Mouse (Mus musculus) kidney, embryonic 16.5 days (tissue): ENCODE results near the gene Mrpl30. TPM values are rescaled to one million over a fixed set of nuclear protein-coding genes. Genes with fewer than 3 reads are reported as not detected.

Source experiments
- ATAC-seq: fragments of 200-750 bp; cut with Nextera tagmentation; 2 replicates; pipeline ENCODE4 v1.8.0; 2017; ENCODE audit warnings: moderate TSS enrichment; ENCODE audit not compliant: low FRiP score, low TSS enrichment
- H3K27ac ChIP-seq: fragments of 300-500 bp; sonication (generic); 2 replicates; pipeline ENCODE4 v1.5.1; 2014; ENCODE audit warnings: low read length
- H3K27me3 ChIP-seq: fragments of 300-500 bp; sonication (generic); 2 replicates; pipeline ENCODE4 v1.6.1; 2014; ENCODE audit warnings: low read length, control low read depth, mixed read lengths; ENCODE audit not compliant: insufficient read depth
- H3K36me3 ChIP-seq: fragments of 300-500 bp; sonication (generic); 2 replicates; pipeline ENCODE4 v1.6.1; 2014; ENCODE audit warnings: low read length, control low read depth, mixed read lengths; ENCODE audit not compliant: insufficient read depth
- H3K4me1 ChIP-seq: fragments of 300-500 bp; sonication (generic); 2 replicates; pipeline ENCODE4 v1.6.1; 2014; ENCODE audit warnings: low read length, control low read depth, mixed read lengths; ENCODE audit not compliant: insufficient read depth
- H3K4me2 ChIP-seq: fragments of 300-500 bp; sonication (generic); replicated peaks from 2 replicates; pipeline ENCODE4 v1.6.1; 2014; ENCODE audit warnings: low read depth, low read length
- H3K4me3 ChIP-seq: fragments of 300-500 bp; sonication (generic); 2 replicates; pipeline ENCODE4 v1.5.1; 2014; ENCODE audit warnings: mild to moderate bottlenecking, low read length
- H3K9ac ChIP-seq: fragments of 300-500 bp; sonication (generic); replicated peaks from 2 replicates; pipeline ENCODE4 v1.6.1; 2014; ENCODE audit warnings: low read length
- H3K9me3 ChIP-seq: fragments of 300-500 bp; sonication (generic); 2 replicates; pipeline ENCODE4 v1.6.1; 2016; ENCODE audit warnings: low read length, control low read depth
- WGBS: fragments of 180-500 bp; shearing (Covaris S2); extraction: QIAGEN DNeasy Blood & Tissue Kit; methylation state at CpG from one replicate; pipeline ENCODE4 v1.1.7; 2014; 5-methylcytosine and 5-hydroxymethylcytosine counted together
- polyA plus RNA-seq: library from polyadenylated mRNA; unstranded; fragments of >200 nt; fragmentation: Nextera tagmentation; extraction: Ambion mirVana; gene quantifications from 2 replicates; pipeline ENCODE4 v1.2.1, GENCODE M21; 2015

Gene Mrpl30
- polyA plus RNA-seq, 1 experiment from 2014 or later = 234 TPM

GRCm38 (mm10) chr1:37931806-37932205 is 41.5 kb downstream of the Mrpl30 start:
- no peaks in the 10 kb centered on the region for H3K4me1 ChIP-seq
- ATAC-seq = no peak

More at GRCm38 (mm10) chr1:37931806-37932205, 41.5 kb downstream of the Mrpl30 start:
- WGBS = 19% methylated on average over 3 of the region's 3 CpGs
- Histone ChIP-seq H3K27ac (no peak overlapping the region), H3K27me3 (no peaks in the 10 kb centered on the region), H3K9me3 (no peaks in the 10 kb centered on the region), H3K9ac (no peak overlapping the region), H3K4me2 (no peak overlapping the region), H3K4me3 (no peak overlapping the region), H3K36me3 (no peaks in the 10 kb centered on the region)

Other genes starting within 250 kb of the Mrpl30 start
- gene 2010300C02Rik, start 170.4 kb upstream of the Mrpl30 start, polyA plus RNA-seq = 2.4 and 2.6 TPM in 2 replicates
- 6.4 and 6.9 TPM in 2 replicates for gene Tsga10, start 24.0 kb upstream of the Mrpl30 start, polyA plus RNA-seq
- gene Lipt1, start 18.7 kb upstream of the Mrpl30 start, polyA plus RNA-seq = 9.6 and 9.7 TPM in 2 replicates
- 23.9 and 27.4 TPM in 2 replicates for gene Mitd1, start 66 bp upstream of the Mrpl30 start, polyA plus RNA-seq
- not detected in 2 replicates for gene Lyg2, start 26.0 kb downstream of the Mrpl30 start, polyA plus RNA-seq
- gene Lyg1, start 67.3 kb downstream of the Mrpl30 start, polyA plus RNA-seq = not detected in 2 replicates
- 130 and 136 TPM in 2 replicates for gene Txndc9, start 107.4 kb downstream of the Mrpl30 start, polyA plus RNA-seq
- 21.4 and 27.1 TPM in 2 replicates for gene Eif5b, start 107.5 kb downstream of the Mrpl30 start, polyA plus RNA-seq
- 18.2 and 22.8 TPM in 2 replicates for gene Rev1, start 239.3 kb downstream of the Mrpl30 start, polyA plus RNA-seq